Mouse (Mus musculus) heart, postnatal 0 days (tissue): ENCODE data around the gene Afm.

ENCODE experiments used
- CTCF ChIP-seq: IDR thresholded peaks from 2 replicates; pipeline ENCODE4 v1.5.1; 2016; ENCODE audit warnings: antibody characterized with exemption, control low read depth, low read depth
- EP300 ChIP-seq: IDR thresholded peaks from 2 replicates; pipeline ENCODE4 v1.6.1; 2016; ENCODE audit warnings: antibody characterized with exemption, low read depth

GRCm38 (mm10) chr5:90485597-90485996, 33.1 kb upstream of the Afm start:
- TF ChIP-seq CTCF = no peak
- no peak for TF ChIP-seq EP300
